Mouse (Mus musculus) small intestine, adult 2 months (tissue): ENCODE data around the gene Ets2.

Experiments
- CTCF ChIP-seq: fragments of 200-500 bp; IDR thresholded peaks from 2 replicates; pipeline ENCODE4 v1.5.1; 2012; ENCODE audit warnings: low read depth, mild to moderate bottlenecking, control low read depth, inconsistent platforms, low read length, moderate library complexity, mixed read lengths; ENCODE audit not compliant: insufficient replicate concordance, insufficient read length; ENCODE audit errors: extremely low read depth
- POLR2A ChIP-seq: fragments of 200-500 bp; IDR thresholded peaks from 2 replicates; pipeline ENCODE4 v1.6.1; 2012; ENCODE audit warnings: low read depth, mild to moderate bottlenecking, control low read depth, inconsistent platforms, low read length, moderate library complexity

DNA sequence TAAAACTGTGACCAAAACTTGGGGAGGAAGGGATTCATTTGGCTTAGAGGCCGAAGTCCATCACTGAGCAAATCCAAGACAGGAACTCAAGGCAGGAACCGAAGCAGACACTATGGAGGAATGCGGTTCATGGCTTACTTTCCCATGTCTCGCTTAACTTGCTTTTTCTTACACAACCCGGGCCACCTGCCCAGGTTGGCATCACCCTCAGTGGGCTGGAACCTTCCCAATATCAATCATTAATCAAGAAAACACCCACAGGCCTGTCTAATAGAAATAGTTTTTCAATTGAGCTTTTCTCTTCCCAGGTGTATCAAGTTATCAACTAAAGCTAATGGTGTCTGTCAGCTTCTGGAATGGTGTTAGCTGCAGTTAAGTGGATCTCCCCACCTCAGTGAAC is 44.7 kb upstream of the Ets2 start:
- TF ChIP-seq CTCF: no peak
- no peak for TF ChIP-seq POLR2A
